Mouse (Mus musculus): ENCODE measurements around the gene Cdhr3. TPM values are rescaled to one million over a fixed set of nuclear protein-coding genes. Genes with fewer than 3 reads are reported as not detected.

Gene Cdhr3
- 1 to 10 TPM in 1 of 4 experiments, under 1 TPM in 3; 0.25 to 1.7 (median 0.40) TPM for total RNA-seq (2022)

DNA sequence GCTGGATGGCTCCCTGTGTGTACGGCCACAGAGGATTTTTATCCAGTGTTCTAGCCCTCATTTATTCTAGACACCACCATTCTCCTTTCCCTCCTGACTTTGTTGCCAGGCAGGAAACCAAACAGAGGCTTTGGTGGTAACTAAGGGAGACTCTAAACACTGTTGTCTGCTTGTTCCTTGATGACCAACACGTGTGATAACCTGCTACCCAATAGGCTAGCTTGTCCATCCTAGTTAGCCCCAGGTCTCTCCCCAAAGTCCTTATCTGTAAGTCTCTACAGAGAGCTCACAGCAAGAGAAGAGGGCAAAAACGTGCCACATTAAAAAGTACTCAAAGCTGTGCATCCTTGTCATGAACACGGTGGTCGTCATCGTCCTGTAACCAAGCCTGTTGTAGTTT, at the start of gene Cdhr3:
Gene Cdhr3, minus strand, starts transcription at position 101 of the 400 bp plus-strand sequence.
- DNase-seq (ENCODE audit: low spot score in 2 of 2), result no peak

DNA sequence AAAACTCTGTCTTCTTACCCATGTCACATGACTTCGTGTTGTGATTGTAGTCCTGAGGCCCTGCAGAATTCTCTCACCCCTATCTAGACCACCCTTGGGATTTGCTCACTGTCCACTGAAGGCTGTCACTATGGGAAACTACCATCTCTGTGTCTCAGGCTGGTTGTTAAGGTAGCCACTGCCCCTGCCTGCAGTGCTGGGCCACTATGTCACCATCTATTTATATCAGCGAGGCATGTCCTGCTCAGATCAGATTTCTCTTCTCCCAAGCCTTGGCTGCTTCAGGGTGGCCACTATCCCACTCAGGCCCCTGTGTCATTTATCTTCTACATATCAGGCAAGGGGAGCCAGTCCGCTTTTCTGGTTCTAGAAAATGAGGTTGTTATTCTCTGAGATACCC, 46.4 kb upstream of the Cdhr3 start:
- peak; percentile 44 to 50 for DNase-seq (ENCODE audit: low spot score in 2 of 2)

DNA sequence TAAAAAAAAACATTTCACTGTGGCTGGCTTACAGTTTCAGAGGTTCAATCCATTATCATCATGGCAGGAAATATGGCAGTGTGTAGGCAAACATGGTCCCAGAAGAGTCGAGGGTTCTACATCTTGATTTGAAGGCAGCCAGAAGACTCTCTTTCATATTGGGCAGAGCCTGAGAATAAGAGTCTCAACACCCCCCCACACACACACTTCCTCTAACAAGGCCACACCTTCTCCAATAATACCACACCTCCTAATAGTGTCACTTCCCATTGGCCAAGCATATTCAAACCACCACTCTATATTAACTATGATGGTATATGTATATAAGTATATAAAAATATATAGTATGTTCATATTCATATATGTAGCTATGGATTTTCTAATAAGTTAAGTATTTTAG, 45.2 kb upstream of the Cdhr3 start:
- DNase-seq (ENCODE audit: low spot score in 2 of 2), result no peak

DNA sequence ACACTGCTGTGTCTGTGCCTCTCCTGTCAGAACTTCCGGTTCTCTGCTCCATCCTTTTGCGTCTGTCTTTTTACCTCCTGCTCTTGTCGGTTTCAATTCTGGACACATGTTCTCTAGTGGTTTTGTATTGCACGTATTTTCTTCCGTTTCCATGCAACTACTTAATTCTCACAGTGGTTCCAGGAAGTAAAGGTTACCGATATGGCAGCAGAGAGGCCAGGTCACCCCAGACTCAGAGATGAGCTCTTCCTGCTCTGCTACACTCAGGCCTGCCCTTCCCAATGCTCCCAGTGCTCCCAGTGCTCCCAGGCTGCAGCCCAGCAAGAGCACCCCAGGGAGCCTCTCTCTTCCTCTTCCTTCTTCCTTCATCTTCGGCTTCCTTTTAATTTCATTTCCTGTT, 39.1 kb upstream of the Cdhr3 start:
- no peak for DNase-seq (ENCODE audit: low spot score in 2 of 2)

DNA sequence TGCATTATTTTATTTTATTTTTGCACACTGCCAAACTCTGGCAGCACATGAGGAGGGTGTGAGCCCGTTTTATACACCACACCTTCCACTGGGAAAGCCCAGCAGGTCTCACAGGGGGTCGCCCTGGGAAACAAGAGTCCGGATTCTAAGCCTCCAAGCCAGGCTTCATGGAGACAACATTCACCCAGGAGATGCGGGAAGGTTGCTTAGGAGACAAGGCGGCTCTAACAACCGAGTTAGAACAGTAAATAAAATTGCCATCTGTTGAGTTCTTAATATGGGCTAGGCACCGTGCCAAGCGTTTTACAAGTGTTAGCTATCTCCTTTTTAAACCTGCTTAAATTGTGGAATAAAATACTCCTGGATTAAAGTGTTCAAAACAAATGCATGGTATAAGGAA, 37.7 kb upstream of the Cdhr3 start:
- no peak for DNase-seq (ENCODE audit: low spot score in 2 of 2)

DNA sequence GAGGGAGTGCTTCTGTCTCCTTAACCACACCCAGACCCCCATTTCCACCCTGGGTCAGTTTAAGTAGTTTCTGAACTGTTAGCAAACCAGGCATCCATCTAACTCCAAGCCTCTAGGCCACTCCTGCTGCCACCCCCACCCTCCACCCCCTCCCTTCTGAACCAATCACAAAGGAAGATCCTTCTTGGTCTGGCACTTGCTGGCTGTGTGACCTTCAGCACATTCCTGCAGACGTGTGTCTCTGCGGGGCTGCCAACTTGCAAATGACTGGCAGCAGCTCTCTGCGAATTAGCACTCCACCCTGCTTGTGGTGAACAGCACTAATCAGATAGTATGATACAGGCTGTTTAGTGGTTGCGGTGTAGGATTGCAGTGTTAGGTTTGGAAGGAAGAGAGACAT, 36.7 kb upstream of the Cdhr3 start:
- peak in 1 of 2 experiments; percentile 23 for DNase-seq (ENCODE audit: low spot score in 2 of 2)

DNA sequence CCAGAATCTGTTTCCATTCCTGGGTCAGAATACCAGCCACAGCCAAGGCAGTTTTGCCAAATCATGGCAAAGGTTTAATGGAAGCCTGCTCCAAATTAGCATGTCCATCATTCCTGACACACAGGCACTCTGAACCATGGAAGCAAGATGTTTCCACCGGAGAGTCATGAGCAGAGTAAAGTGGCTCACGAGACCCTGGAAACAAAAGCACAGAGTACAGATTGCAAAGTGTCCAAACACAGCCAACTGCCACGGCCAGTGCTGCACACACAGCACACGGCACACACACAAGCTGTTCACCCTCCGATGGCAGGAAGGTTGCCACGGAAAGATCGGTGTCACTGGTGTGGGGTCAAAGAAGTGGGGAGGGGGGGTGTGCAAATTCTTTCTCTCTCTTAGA, 36.0 kb upstream of the Cdhr3 start:
- DNase-seq (ENCODE audit: low spot score in 2 of 2), result no peak

DNA sequence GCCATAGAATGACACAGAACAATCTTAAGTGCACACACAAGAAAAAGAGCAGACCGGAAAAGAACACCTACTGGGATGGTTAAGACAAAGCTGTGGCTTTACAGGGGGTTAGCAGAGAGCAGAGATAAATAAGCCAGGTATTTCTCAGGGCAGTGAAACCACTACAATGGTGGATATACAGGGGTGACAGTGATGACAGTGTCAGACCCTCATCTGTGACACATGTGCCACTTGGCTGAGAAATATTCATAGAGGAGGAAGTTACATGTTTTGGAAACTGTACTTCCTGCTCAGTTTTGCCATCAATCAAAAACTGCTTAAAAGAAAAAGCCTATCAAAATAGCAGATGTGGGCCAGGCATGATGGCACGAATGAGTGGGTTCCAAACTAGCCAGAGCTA, 35.4 kb upstream of the Cdhr3 start:
- DNase-seq (ENCODE audit: low spot score in 2 of 2), result no peak

DNA sequence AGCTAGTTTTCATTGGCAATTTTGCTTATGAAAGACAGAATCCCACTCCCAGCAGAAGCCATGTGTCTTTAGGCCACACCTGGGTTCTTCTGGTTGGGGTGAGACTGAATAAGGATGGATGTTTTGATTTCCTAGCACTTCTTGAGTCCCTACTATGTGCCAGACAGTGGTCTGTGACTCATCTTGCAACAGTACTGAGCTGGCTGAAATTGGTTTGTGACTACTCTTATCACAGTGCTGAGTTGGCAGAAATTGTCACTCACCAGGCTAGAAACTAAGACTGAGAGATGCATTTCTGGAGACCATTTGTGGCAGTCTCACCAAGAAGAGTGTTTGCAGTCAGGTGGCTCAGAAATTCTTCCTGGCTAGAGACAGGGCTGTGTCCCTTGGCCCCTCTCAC, 33.6 kb upstream of the Cdhr3 start:
- no peak for DNase-seq (ENCODE audit: low spot score in 2 of 2)

DNA sequence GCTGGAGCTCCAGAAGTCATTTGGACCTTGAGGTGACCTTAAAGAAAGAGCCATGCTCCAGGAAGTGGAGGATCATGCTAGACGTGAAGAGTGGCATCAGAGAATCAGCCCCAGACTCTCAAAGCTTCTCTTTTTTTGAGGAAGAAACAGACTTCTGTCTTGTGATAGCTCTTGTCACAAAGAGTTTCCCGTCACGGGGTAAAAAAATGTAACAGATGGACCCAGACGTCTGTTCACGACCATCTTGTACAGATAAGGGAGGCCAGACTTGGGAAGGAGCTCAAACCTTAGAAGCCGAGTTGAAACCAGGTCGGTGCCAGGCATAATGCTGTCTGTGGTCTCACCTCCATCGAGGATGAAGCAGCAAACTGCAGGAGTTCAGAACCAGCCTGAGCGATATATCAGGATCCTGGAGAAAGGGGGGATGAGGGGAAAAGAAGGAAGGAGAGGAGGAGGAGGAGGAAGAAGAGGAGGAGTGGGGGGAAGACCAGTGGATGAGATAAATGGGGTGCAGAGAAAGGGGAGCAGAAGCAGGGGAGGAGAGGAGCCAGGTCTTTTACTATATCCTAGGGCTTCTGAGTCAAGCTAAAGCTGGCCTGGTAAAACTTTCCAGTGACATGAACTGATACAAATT, 33.0 kb upstream of the Cdhr3 start:
- DNase-seq (ENCODE audit: low spot score in 2 of 2), result no peak

DNA sequence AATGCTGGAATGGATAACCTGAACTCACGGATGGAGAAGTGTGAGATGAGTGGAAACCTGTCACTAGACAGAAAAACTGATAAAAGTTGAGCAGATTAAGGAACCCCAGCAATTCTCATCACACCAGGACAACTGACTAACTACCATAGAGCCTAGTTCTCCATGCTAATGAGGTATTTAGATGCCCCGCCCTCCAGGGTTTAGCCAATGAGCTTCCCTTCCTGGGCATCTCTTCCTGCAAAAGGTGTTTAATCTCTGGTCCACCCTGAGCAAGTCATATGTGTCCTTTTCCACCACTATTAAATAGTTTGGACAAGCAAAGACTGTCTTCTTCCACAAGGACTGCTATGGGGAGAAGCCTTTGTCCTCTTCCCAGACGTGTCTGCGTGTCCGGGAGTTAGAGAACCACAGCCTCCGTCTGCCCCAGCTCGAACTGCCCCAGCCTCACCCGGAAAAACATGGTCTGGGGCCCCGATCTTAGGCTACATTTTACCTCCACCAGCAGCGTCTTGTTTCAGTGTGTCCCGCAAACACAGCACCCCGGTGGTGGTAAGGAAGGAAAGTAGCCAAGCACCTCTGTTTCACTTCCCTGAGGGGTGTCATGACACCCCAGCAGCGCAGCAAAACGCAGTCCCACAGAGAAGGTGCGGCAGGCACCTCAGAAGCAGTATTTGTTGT, 26.1 kb upstream of the Cdhr3 start:
- DNase-seq (ENCODE audit: low spot score in 2 of 2), result no peak

DNA sequence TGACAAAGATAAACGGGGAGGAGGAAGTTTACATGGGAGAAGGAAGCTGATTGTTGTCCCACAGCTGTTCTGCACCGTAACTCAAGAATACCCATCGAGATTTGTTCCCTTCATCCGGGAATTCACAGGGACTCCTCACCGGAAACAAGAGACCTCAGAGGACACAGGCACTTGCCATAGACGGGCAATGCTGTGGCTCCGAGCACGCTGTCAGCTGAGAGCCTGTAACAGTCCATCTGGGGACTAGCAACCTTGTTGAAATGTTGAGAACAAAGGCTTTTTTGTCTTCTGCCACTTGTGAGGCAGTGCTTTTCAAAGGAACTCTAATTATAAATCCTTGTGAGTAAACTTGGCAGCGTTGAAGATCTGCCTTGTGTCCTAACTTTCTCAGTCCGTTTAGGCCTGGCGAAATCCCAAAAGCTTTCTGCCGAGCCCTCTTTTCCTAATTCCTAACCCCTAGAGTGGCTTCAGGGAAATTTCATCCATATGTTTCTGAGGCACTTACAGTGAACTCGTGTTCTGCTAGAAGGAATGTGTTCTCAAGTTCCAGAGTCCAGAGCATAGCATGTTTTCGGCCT, 18.3 kb upstream of the Cdhr3 start:
- peak in 1 of 2 experiments; percentile 9 for DNase-seq (ENCODE audit: low spot score in 2 of 2)

DNA sequence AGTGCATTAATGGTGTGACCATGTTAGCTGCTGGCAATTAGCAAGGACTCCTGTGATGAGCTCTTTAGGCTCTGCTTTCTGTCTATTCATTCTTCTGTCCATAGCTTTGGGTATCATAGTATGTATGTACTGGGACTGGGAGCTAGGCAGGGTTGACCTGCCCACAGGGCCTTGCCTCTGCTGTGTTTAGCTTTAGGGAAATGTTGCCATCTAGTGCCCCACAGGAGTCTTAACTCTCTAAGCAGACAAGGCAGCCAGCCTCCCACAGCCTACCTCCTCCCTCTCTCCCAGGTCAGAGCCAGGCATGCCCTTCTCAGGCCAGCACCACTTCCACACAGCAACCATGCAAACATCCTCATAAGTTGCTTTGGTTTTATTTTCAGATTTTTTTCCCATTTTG, 16.9 kb upstream of the Cdhr3 start:
- peak in 1 of 2 experiments; percentile 12 for DNase-seq (ENCODE audit: low spot score in 2 of 2)

DNA sequence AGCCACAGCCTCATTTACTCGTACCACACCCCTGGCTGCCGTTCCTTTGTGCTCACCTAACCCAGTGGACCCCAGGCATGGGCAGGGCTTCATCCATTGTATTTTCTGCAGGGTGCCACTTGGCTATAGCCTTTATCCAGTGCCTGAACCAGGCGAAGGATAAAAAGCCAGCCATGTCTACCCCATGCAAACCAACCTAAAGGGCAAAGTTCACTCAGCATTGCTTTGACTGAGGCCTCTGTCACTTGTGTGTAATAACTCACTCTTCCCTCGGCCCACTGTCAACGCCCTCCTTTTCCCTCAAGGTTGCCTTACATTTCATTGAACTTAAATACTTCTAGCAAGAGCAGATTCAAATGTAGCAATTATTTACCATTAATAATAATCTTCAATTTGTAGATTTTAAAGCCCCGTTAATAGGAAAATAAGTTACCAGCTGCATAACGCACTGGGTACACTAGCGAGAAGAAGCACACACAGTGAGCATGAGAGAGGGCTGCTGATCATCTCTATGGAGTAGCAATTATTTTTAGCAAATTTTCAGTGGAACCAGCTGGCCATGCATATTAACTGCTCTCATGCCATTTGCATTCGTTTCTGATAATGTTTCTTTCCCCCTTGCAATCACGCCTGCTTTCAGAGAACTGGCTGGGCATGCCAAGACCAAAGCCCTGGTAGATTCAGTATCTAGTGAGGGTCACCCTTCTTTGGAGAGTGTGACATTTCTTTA, 13.9 kb upstream of the Cdhr3 start:
- DNase-seq (ENCODE audit: low spot score in 2 of 2), result no peak

DNA sequence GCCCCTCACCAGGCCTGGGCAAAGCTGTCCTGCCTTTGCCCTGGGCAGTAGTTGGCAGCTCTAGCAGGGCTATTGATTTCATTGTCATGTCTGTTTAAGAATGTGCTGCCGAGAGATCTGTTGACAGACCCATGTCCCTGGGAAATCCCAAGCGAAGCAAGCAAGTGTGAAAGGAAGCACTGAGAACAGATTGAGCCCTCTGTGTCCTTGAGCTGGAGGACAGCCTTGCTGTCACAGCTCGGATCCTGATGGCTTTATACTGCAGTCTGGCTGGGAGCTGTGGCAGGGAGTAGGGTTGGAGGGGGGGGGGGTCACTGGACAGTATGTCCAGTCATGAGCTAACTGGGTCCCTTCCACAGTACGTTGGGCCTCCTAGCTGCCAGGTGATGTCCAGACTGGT, 13.0 kb upstream of the Cdhr3 start:
- DNase-seq (ENCODE audit: low spot score in 2 of 2), result no peak

DNA sequence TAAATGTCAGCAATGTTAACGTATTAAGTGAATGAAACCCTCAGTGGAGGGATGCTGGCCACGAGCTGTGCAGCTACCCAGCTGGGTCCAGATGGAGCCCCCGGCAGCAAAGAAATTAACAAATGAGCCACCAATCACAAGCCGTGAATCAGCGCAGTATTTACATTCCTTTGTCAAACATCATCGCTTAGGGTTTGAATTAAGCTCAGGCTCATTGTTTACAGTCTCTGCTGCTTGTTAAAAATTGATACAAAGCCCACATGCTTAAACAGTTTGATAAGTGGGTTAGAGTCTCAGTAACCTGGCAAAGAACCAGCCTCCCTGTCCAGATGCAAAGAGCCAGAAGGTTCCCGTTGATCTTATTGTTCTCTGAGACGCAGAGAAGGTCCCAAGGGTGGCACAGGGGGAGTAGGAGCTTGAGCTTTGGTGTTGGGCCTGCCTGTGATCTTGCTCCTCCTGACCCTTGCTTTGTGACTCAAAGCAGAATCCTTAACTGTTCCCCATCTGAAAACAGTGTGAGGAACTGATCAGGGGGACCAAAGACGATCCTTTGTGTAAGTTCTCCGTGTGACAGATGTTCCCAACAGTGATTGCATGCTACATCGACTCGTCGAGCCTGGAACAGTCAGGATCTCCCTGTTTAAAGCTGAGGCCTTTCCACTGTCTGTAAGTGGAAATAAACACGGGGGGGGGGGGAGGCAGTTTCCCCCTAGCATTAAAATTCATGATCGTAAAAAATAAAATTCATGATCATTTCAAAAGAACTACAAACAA, 9.9 kb upstream of the Cdhr3 start:
- no peak for DNase-seq (ENCODE audit: low spot score in 2 of 2)

DNA sequence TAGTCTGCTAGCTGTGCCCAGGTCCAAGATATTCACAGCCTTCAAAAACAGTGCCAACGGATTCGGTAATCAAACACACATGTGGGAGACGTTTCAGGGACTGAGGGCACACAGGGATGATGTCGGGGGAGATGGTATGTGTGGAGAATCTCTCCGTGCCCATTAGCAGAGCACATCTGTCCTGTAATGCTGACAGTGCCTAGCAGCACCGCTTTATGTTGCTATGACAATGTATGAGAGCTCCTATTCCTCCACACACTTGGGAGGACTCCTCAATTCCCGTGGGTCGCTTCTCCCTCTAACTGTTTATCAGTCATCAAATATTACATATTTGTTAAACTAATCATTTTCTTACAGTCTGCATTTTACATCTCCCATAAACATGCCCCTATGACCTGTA, 9.0 kb upstream of the Cdhr3 start:
- no peak for DNase-seq (ENCODE audit: low spot score in 2 of 2)

DNA sequence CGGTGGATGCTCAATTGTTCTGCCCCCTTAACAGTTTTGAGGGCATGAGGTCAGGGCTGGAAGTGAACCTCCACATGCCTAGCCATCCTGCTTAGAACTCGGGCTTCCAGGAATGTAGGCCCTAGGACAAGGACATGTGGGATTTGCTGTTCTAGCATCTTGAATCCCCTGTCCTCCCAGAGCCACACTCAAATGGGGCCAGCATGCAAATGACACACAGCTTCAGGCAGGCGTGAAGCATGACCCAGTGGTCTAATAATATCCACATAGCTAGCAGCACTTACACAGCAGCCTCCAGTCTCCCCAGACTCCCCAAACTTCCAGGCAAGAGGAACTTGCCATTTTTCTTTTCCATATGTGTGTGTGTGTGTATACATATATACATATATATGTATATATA, 3.3 kb upstream of the Cdhr3 start:
- no peak for DNase-seq (ENCODE audit: low spot score in 2 of 2)

DNA sequence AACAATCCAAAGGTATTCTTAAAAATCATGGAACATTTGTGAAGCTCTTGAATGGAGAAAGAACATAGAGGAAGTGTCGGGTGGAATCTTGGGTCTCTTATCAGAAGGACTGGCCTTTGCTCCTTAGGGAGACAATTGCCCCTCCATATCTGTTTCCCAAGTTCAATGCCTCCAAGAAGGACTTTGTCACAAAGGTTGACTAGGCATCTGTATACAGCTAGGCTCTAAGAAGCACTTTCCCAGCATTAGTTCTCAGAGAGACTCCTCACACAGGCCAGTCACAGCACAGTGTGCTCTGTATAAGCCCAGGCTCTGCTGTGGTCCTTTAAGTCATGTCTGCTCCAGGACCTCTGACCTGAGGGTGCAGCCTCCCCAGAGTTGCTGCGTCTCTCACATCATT, 479 bp downstream of the Cdhr3 start:
- no peak for DNase-seq (ENCODE audit: low spot score in 2 of 2)

DNA sequence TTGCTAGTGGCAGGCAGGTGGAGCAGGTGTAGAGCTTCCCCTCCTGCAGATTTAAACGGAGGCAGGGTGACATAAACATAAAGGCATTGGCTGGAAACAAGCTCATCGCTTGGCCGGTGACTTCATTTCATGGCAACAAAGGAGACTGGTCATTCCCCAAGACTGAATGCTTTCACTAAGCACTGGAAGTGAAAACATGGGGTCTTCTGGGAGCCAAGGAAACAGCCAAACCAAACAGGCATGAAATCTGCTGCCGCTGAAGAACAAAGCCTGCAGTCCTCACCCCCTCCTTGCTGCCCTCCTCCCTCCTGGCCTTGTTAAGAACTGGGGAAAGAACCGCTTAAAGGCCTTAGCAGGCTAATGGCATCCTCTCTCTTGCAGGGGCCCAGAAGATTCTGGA, 6.5 kb downstream of the Cdhr3 start:
- no peak for DNase-seq (ENCODE audit: low spot score in 2 of 2)

DNA sequence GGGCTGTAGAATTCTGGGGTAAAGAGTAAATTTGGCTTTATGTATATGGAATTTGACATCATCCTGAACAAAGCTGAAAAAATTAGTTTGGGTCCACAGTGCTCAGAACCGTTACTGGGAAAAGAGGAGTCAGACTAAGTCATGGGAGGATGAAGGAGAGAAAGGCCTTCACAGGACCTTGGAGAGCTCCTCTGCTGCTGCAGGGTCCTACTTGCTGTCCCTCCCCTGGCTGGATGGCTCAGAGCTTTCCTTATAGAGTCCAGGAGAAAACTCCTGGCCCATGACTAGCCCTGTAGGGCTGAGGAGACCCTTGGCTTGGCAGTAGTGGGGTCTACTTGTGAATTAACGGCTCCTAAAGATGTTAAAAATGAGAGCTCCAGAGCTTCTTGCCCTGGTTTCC, 8.0 kb downstream of the Cdhr3 start:
- DNase-seq (ENCODE audit: low spot score in 2 of 2), result no peak

DNA sequence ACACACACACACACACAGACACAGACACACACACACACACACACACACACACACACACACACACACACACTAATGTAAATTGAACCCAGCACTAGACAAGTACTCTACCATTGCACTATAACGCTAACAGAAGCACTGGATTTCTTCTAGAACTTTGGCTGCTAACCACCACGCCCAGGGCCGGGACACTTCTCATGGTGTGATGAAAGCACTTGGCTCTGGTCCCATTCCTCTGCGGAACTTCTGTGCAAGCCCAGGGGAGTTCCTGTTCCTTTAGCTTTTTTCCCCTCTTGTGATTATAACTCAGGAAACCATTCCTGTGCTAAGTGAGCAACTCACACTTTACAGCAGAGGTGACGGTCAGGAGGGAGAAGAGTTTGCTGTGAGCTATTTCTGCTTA, 9.3 kb downstream of the Cdhr3 start:
- peak; percentile 5 to 12 for DNase-seq (ENCODE audit: low spot score in 2 of 2)

Measured in gastrocnemius, adult 8-10 months (tissue).